Mouse (Mus musculus): ENCODE results near the gene Pla2g4c.

DNA sequence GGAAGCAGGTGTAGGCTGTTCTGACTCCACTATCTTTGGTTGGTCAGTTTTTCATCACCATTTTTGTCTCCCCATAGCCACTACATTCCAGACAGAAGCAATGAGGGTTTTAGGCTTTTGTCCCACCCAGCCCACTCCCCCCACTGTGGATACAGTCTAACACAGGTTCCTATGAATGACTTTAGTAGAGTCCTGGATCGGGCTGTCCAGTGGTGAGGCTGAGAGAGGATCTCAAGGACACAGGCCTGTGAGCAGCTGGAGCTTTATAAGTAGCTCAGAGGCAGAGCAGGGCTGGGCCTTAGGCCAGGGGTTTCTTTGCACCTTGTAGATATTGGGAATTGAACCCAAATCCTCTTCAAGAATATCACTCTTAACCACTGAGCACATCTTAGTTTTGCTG is 22.8 kb upstream of the Pla2g4c start:
- TF ChIP-seq CTCF (IDR thresholded peaks at IDR 0.05; ENCODE audit: low read depth) (no peak), EP300 (IDR thresholded peaks at IDR 0.05; ENCODE audit: low read depth) (no peak)

All from liver, postnatal 0 days (tissue).